Mouse (Mus musculus): Measurements from ENCODE around the gene Hirip3. TPM values are rescaled to one million over a fixed set of nuclear protein-coding genes. Genes with fewer than 3 reads are reported as not detected.
A peak's percentile ranks its signal among the peaks of the same experiment; 100 is the strongest.

Gene Hirip3
- total and polyA plus RNA-seq, 3 experiments: 55.6 to 137 TPM; not detected in 1

GRCm38 (mm10) chr7:126825403-126825802 lies 36.4 kb upstream of the Hirip3 start:
- DNase-seq (ENCODE audit: low read depth, low spot score): peak; percentile 62
- no peaks in the 10 kb centered on the region for H3K36me3 ChIP-seq (ENCODE audit: control insufficient read depth in 1 of 2, insufficient read depth in 2 of 2, low read length in 2 of 2)
- H3K9ac ChIP-seq (ENCODE audit: control insufficient read depth, low read depth, low read length, poor library complexity, severe bottlenecking): no peak overlapping the region
- no peak overlapping the region for H3K27ac ChIP-seq (ENCODE audit: control insufficient read depth, low read depth, low read length)
- H3K27me3 ChIP-seq (ENCODE audit: control insufficient read depth in 1 of 2, insufficient read depth in 2 of 2, low read length in 2 of 2): no peaks in the 10 kb centered on the region
- H3K4me1 ChIP-seq (ENCODE audit: control insufficient read depth in 1 of 2, insufficient read depth in 2 of 2, low read length in 2 of 2): peaks cover 2 to 8% of the 10 kb centered on the region in 2 experiments; a peak in 2 of 4 replicates
- H3K9me3 ChIP-seq (replicated peaks; ENCODE audit: insufficient read depth, low read length): no peaks in the 10 kb centered on the region
- H3K79me2 ChIP-seq (ENCODE audit: control insufficient read depth, insufficient read depth, low read length, poor library complexity): no peaks in the 10 kb centered on the region
- H3K4me3 ChIP-seq (ENCODE audit: control insufficient read depth in 1 of 2, insufficient read depth in 1 of 2, low read depth in 2 of 2, low read length in 2 of 2): no peak overlapping the region
- peak; percentile 72 for TF ChIP-seq SIN3A (IDR thresholded peaks at IDR 0.05; ENCODE audit: low read length)
- no peak for TF ChIP-seq CHD2 (IDR thresholded peaks at IDR 0.05; ENCODE audit: low read length)
- TF ChIP-seq SMC3 (IDR thresholded peaks at IDR 0.05; ENCODE audit: low read depth, low read length): 0 out of 2 replicates have a peak, but pooled peaks have one; percentile 8
- TF ChIP-seq ZNF384 (IDR thresholded peaks at IDR 0.05; ENCODE audit: low read depth, low read length): peak; percentile 92

- no peak for DNase-seq (ENCODE audit: low read depth, low spot score)
- H3K9me3 ChIP-seq (replicated peaks; ENCODE audit: insufficient read depth, low read length): no peaks in the 10 kb centered on the region
- no peak overlapping the region for H3K4me3 ChIP-seq (ENCODE audit: control insufficient read depth in 1 of 2, insufficient read depth in 1 of 2, low read depth in 2 of 2, low read length in 2 of 2)
- H3K27me3 ChIP-seq (ENCODE audit: control insufficient read depth in 1 of 2, insufficient read depth in 2 of 2, low read length in 2 of 2): no peaks in the 10 kb centered on the region
- TF ChIP-seq TBP (IDR thresholded peaks at IDR 0.05; ENCODE audit: low read depth, low read length) (no peak), ZKSCAN1 (IDR thresholded peaks at IDR 0.05; ENCODE audit: low read depth, low read length) (no peak)
- H3K9ac ChIP-seq (ENCODE audit: control insufficient read depth, low read depth, low read length, poor library complexity, severe bottlenecking): no peak overlapping the region
- no peaks in the 10 kb centered on the region for H3K36me3 ChIP-seq (ENCODE audit: control insufficient read depth in 1 of 2, insufficient read depth in 2 of 2, low read length in 2 of 2)
- no peaks in the 10 kb centered on the region for H3K79me2 ChIP-seq (ENCODE audit: control insufficient read depth, insufficient read depth, low read length, poor library complexity)
- H3K27ac ChIP-seq (ENCODE audit: control insufficient read depth, low read depth, low read length): no peak overlapping the region
- peaks cover 2 to 8% of the 10 kb centered on the region in 2 experiments; a peak in 2 of 4 replicates for H3K4me1 ChIP-seq (ENCODE audit: control insufficient read depth in 1 of 2, insufficient read depth in 2 of 2, low read length in 2 of 2)
These were observed 35.8 kb upstream of the Hirip3 start for GRCm38 (mm10) chr7:126825952-126826351.

DNA sequence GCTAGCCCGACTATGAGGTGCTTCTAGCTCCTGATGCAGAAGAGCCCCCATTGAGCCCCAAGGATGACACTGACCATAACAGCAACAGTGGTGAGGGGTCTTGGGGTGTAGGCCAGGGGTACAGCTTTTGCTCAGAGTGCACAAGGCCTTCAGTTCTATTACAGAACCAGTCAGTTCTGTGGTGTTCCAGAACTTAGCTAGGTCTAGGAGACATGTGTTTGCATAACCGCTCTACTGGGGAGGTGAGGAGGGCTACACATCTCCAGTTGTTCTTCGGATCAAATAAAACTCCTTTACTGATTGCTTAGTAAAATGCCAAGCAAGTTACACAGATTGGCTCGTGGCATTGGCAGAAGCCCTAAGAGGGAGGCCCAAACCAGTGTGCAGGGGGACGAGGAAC lies 30.2 kb upstream of the Hirip3 start, which contains the start of gene 4930451I11Rik:
Gene 4930451I11Rik (minus strand): TSS at position 101 of the 400 bp plus-strand sequence.
- 0 out of 4 replicates have a peak, but pooled peaks cover 0 to 4% of the 10 kb centered on the region in 2 experiments for H3K4me1 ChIP-seq (ENCODE audit: control insufficient read depth in 1 of 2, insufficient read depth in 2 of 2, low read length in 2 of 2)
- H3K9me3 ChIP-seq (replicated peaks; ENCODE audit: insufficient read depth, low read length): no peaks in the 10 kb centered on the region
- no peak for DNase-seq (ENCODE audit: low read depth, low spot score)
- no peaks in the 10 kb centered on the region for H3K36me3 ChIP-seq (ENCODE audit: control insufficient read depth in 1 of 2, insufficient read depth in 2 of 2, low read length in 2 of 2)
- H3K79me2 ChIP-seq (ENCODE audit: control insufficient read depth, insufficient read depth, low read length, poor library complexity): no peaks in the 10 kb centered on the region
- peak within 1 kb of the TSS; percentile 62 for H3K27ac ChIP-seq (ENCODE audit: control insufficient read depth, low read depth, low read length)
- no peak for TF ChIP-seq NRF1 (IDR thresholded peaks at IDR 0.05; ENCODE audit: insufficient read depth, low read depth, low read length, poor library complexity, severe bottlenecking)
- TF ChIP-seq HCFC1 (IDR thresholded peaks at IDR 0.05; ENCODE audit: low read depth, low read length): no peak
- TF ChIP-seq SMC3 (IDR thresholded peaks at IDR 0.05; ENCODE audit: low read depth, low read length): no peak
- TF ChIP-seq TAL1 (IDR thresholded peaks at IDR 0.05; ENCODE audit: low read length): no peak
- TF ChIP-seq POLR2A (IDR thresholded peaks at IDR 0.05; ENCODE audit: control insufficient read depth in 1 of 2, insufficient read depth in 1 of 2, low read depth in 1 of 2, low read length in 2 of 2, poor library complexity in 1 of 2): no peak
- no peak for TF ChIP-seq MAZ (IDR thresholded peaks at IDR 0.05; ENCODE audit: low read depth, low read length)
- no peak for TF ChIP-seq MYC (IDR thresholded peaks at IDR 0.05; ENCODE audit: low read depth, low read length)
- no peak for TF ChIP-seq ETS1 (IDR thresholded peaks at IDR 0.05; ENCODE audit: low read depth, low read length)
- no peak for TF ChIP-seq TCF12 (IDR thresholded peaks at IDR 0.05; ENCODE audit: low read depth, low read length)
- TF ChIP-seq UBTF (IDR thresholded peaks at IDR 0.05; ENCODE audit: borderline replicate concordance, insufficient read depth, low read depth, low read length): no peak
- no peak for TF ChIP-seq GATA1 (IDR thresholded peaks at IDR 0.05; ENCODE audit: low read depth, low read length)
- TF ChIP-seq KAT2A (conservative IDR thresholded peaks at IDR 0.05; ENCODE audit: low read depth, low read length): no peak
- peak within 1 kb of the TSS; percentile 76 for H3K9ac ChIP-seq (ENCODE audit: control insufficient read depth, low read depth, low read length, poor library complexity, severe bottlenecking)
- peak within 1 kb of the TSS; percentile 66 to 88 for H3K4me3 ChIP-seq (ENCODE audit: control insufficient read depth in 1 of 2, insufficient read depth in 1 of 2, low read depth in 2 of 2, low read length in 2 of 2)
- no peaks in the 10 kb centered on the region; a peak in 1 of 4 replicates for H3K27me3 ChIP-seq (ENCODE audit: control insufficient read depth in 1 of 2, insufficient read depth in 2 of 2, low read length in 2 of 2)

All from MEL (cell line).